In genomic region chr12:12693838-12694777, GRCm38 (mm10) we compare ENCODE assay signal across 10 mouse cellular contexts.
DNase-seq lines count a peak whose midpoint lies in the region; ATAC-seq and TF ChIP-seq lines count a peak whose summit lies in the region.
"Had no signal": no experiment of that assay in that cellular context is flagged by ENCODE, and none has a peak within 500 bp of the region (broad histone marks: within the 10 kb centered on the region; RNA-seq: fewer than 3 reads in every experiment).

No protein-coding gene starts in this region.

- H3K27me3 ChIP-seq in lung, embryonic 15.5 days, result no peaks in the 10 kb centered on the region
- H3K27me3 ChIP-seq in forebrain, embryonic 13.5 days, result peaks cover 6% of the 10 kb centered on the region; the same call in 1 of the 2 replicates
- H3K27me3 ChIP-seq in limb, embryonic 14.5 days (ENCODE audit: control insufficient read depth, insufficient read depth, low read length), result 0 out of 2 replicates have a peak, but pooled peaks cover 4% of the 10 kb centered on the region

- H3K36me3 ChIP-seq in lung, embryonic 15.5 days, result no peaks in the 10 kb centered on the region
- no peaks in the 10 kb centered on the region for H3K36me3 ChIP-seq in forebrain, embryonic 13.5 days (ENCODE audit: poor library complexity, severe bottlenecking)
- no peaks in the 10 kb centered on the region for H3K36me3 ChIP-seq in limb, embryonic 14.5 days (ENCODE audit: control insufficient read depth, insufficient read depth, low read length)

- no peak for DNase-seq in lung, postnatal 36 days
- peak; percentile 52 for DNase-seq in limb, embryonic 14.5 days (ENCODE audit: low spot score)
- peak; percentile 32 for DNase-seq in yolk sac, embryonic 10.5 days (ENCODE audit: low spot score)
- DNase-seq in spleen, postnatal 36 days (ENCODE audit: low spot score in 2 of 2), result no peak
- DNase-seq in right cerebral cortex, postnatal 10 days (ENCODE audit: low spot score in 2 of 2), result no peak
- DNase-seq: lung, postnatal 14 days; right cerebral cortex, adult 18-20 months had no signal

- H3K4me1 ChIP-seq in lung, embryonic 15.5 days, result peaks cover 8% of the 10 kb centered on the region; the same call in 1 of the 2 replicates
- peaks cover 16% of the 10 kb centered on the region for H3K4me1 ChIP-seq in forebrain, embryonic 13.5 days
- H3K4me1 ChIP-seq in limb, embryonic 14.5 days (ENCODE audit: control insufficient read depth, insufficient read depth, low read length), result 0 out of 2 replicates have a peak, but pooled peaks cover 3% of the 10 kb centered on the region

- H3K4me3 ChIP-seq in lung, embryonic 15.5 days, result no peak overlapping the region
- no peak overlapping the region for H3K4me3 ChIP-seq in forebrain, embryonic 13.5 days
- no peak overlapping the region for H3K4me3 ChIP-seq in limb, embryonic 14.5 days (replicated peaks; ENCODE audit: low read length)

- no peak overlapping the region for H3K27ac ChIP-seq in lung, embryonic 15.5 days
- no peak overlapping the region for H3K27ac ChIP-seq in forebrain, embryonic 13.5 days
- H3K27ac ChIP-seq in limb, embryonic 14.5 days (replicated peaks; ENCODE audit: low read depth, low read length), result no peak overlapping the region

- no peaks in the 10 kb centered on the region for H3K9me3 ChIP-seq in lung, embryonic 15.5 days
- H3K9me3 ChIP-seq in forebrain, embryonic 13.5 days (replicated peaks), result no peaks in the 10 kb centered on the region
- H3K9me3 ChIP-seq in limb, embryonic 14.5 days (ENCODE audit: control insufficient read depth, low read length), result no peaks in the 10 kb centered on the region

- ATAC-seq in lung, embryonic 15.5 days (ENCODE audit: borderline replicate concordance, extremely low read depth, low FRiP score, low TSS enrichment), result no peak; the same call in 1 of the 2 replicates
- peak; percentile 52; the same call in 1 of the 2 replicates for ATAC-seq in forebrain, embryonic 13.5 days
- peak; percentile 82 for ATAC-seq in limb, embryonic 14.5 days (ENCODE audit: low FRiP score, low read depth)
- ATAC-seq in activated CD4-positive, CD25-positive, alpha-beta regulatory T cell, adult 4 months, result no peak

- 14% methylated on average over 29 of the region's 29 CpGs for whole genome bisulfite sequencing in lung, embryonic 15.5 days
- WGBS in forebrain, embryonic 13.5 days, result 8% methylated on average over 29 of the region's 29 CpGs
- 20% methylated on average over 29 of the region's 29 CpGs for WGBS in limb, embryonic 14.5 days

- no peak for TF ChIP-seq POLR2A in limb, embryonic 14.5 days (IDR thresholded peaks at IDR 0.05; ENCODE audit: borderline replicate concordance, extremely low read depth, insufficient read depth, insufficient read length)

- no peak overlapping the region for H3K9ac ChIP-seq in lung, embryonic 15.5 days
- 0 out of 2 replicates have a peak overlapping the region, but pooled peaks have one; percentile 3 for H3K9ac ChIP-seq in forebrain, embryonic 13.5 days
- H3K9ac ChIP-seq in limb, embryonic 14.5 days (ENCODE audit: low read depth, low read length, severe bottlenecking), result no peak overlapping the region

- peak overlapping the region; percentile 16; the same call in 1 of the 2 replicates for H3K4me2 ChIP-seq in lung, embryonic 15.5 days
- peak overlapping the region; percentile 21 for H3K4me2 ChIP-seq in forebrain, embryonic 13.5 days
- peak overlapping the region; percentile 8; the same call in 1 of the 2 replicates for H3K4me2 ChIP-seq in limb, embryonic 14.5 days (replicated peaks; ENCODE audit: low read depth, low read length, severe bottlenecking)

Comparison
In these comparisons a context has a peak if more than half of its experiments do, and no peak if none do; other contexts are left out.
1. ATAC-seq: peak in forebrain, embryonic 13.5 days (single experiment) and limb, embryonic 14.5 days (single experiment); none in lung, embryonic 15.5 days (single experiment) and activated CD4-positive, CD25-positive, alpha-beta regulatory T cell, adult 4 months (single experiment).
2. DNase-seq: peak in limb, embryonic 14.5 days (single experiment) and yolk sac, embryonic 10.5 days (single experiment); none in lung, postnatal 36 days (single experiment), spleen, postnatal 36 days (0 of 2) and right cerebral cortex, postnatal 10 days (0 of 2).
3. Peak in every context shown above with its lines, with median percentiles within 50 percentile points of each other: H3K4me2 ChIP-seq.